Mouse (Mus musculus): ENCODE results near the gene Cry2.

Gene Cry2

GRCm38 (mm10) chr2:92421723-92422387, 12.0 kb downstream of the Cry2 start:
- DNase-seq: no peak

GRCm38 (mm10) chr2:92411705-92412104, 22.1 kb downstream of the Cry2 start:
- DNase-seq: peak; percentile 87

- no peak for DNase-seq
These were observed 25.4 kb downstream of the Cry2 start for GRCm38 (mm10) chr2:92408309-92409045.

- no peak for DNase-seq
These were observed 28.2 kb downstream of the Cry2 start for GRCm38 (mm10) chr2:92405687-92406086.

- peak; percentile 62 for DNase-seq
These were observed 29.1 kb downstream of the Cry2 start for GRCm38 (mm10) chr2:92404737-92405136.

- peak; percentile 65 for DNase-seq
These were observed 30.0 kb downstream of the Cry2 start for GRCm38 (mm10) chr2:92403776-92404319.

GRCm38 (mm10) chr2:92402591-92403326, 31.1 kb downstream of the Cry2 start:
- peak; percentile 94 for DNase-seq

- peak; percentile 81 for DNase-seq
These were observed 32.7 kb downstream of the Cry2 start, which contains the start of gene Mapk8ip1 for GRCm38 (mm10) chr2:92401091-92401561. Gene Mapk8ip1 (minus strand): TSS chr2:92401263.

GRCm38 (mm10) chr2:92400682-92401081, 33.2 kb downstream of the Cry2 start:
- peak; percentile 77 for DNase-seq

- peak; percentile 53 for DNase-seq
These were observed 34.0 kb downstream of the Cry2 start for GRCm38 (mm10) chr2:92399877-92400276.

- peak; percentile 66 for DNase-seq
These were observed 36.4 kb downstream of the Cry2 start for GRCm38 (mm10) chr2:92397436-92397835.

GRCm38 (mm10) chr2:92395535-92395934, 38.3 kb downstream of the Cry2 start:
- no peak for DNase-seq

- peak; percentile 68 for DNase-seq
These were observed 41.3 kb downstream of the Cry2 start for GRCm38 (mm10) chr2:92392318-92393264.

GRCm38 (mm10) chr2:92391703-92392317, 42.0 kb downstream of the Cry2 start:
- peak; percentile 69 for DNase-seq

- DNase-seq: peak; percentile 85
These were observed 42.7 kb downstream of the Cry2 start for GRCm38 (mm10) chr2:92391116-92391515.

- peak; percentile 73 for DNase-seq
These were observed 43.5 kb downstream of the Cry2 start for GRCm38 (mm10) chr2:92390206-92390930.

- DNase-seq: no peak
These were observed 44.2 kb downstream of the Cry2 start for GRCm38 (mm10) chr2:92389645-92390044.

- peak; percentile 94 for DNase-seq
These were observed 44.8 kb downstream of the Cry2 start for GRCm38 (mm10) chr2:92388891-92389641.

GRCm38 (mm10) chr2:92388081-92388517, 45.7 kb downstream of the Cry2 start:
- peak; percentile 69 for DNase-seq

GRCm38 (mm10) chr2:92387646-92388045, 46.2 kb downstream of the Cry2 start:
- DNase-seq: peak; percentile 71
